Mouse (Mus musculus) embryonic fibroblast, embryonic 13.5 days (primary cell): ENCODE results near the gene Siglech. TPM values are rescaled to one million over a fixed set of nuclear protein-coding genes. Genes with fewer than 3 reads are reported as not detected.

Experiments
- H3K27ac ChIP-seq: 2 replicates; pipeline ENCODE4 v1.5.1; 2012; ENCODE audit warnings: low read length, control low read depth, inconsistent platforms; ENCODE audit not compliant: insufficient read depth
- H3K4me1 ChIP-seq: 2 replicates; pipeline ENCODE4 v1.6.1; 2011; ENCODE audit warnings: low read length; ENCODE audit not compliant: control insufficient read depth, insufficient read depth
- H3K4me3 ChIP-seq: 2 replicates; pipeline ENCODE4 v1.5.1; 2011; ENCODE audit warnings: mild to moderate bottlenecking, control low read depth, low read length; ENCODE audit not compliant: insufficient read depth
- CTCF ChIP-seq: IDR thresholded peaks from 2 replicates; pipeline ENCODE4 v1.5.1; 2011; ENCODE audit warnings: mild to moderate bottlenecking, control low read depth, low read length, moderate library complexity, borderline replicate concordance; ENCODE audit not compliant: insufficient read depth
- POLR2A ChIP-seq: IDR thresholded peaks from 2 replicates; pipeline ENCODE4 v1.6.1; 2011; ENCODE audit warnings: low read depth, mild to moderate bottlenecking, control low read depth, low read length, moderate library complexity
- polyA plus RNA-seq: library from polyadenylated mRNA; stranded (reverse); fragments of >200 nt; gene quantifications from 2 replicates; pipeline ENCODE4 v1.2.4, GENCODE M21; 2011; ENCODE audit warnings: low read depth; ENCODE audit not compliant: missing spikeins, insufficient read length

Siglech gene
- polyA plus RNA-seq, 1 experiment = not detected

DNA sequence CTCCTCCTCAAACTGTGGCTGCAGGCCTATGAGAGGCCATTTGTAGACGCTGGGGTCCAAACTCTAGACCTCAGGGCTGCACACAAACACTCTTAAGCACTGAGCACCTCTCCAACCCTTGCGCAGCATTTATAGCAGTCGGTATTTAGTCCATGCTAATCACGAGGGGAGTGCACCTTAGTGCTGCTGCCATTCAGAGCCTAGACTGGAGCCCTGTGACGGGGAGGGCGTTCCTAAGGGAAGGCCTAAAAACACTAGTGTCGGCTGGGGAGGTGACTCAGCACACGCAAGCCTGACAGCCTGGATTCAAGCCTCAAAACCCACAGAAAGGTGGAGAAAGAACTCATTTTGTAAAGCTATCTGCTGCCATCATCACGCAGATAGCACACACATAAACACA is 59.6 kb downstream of the Siglech start:
- Histone ChIP-seq H3K4me1 (no peaks in the 10 kb centered on the region), H3K27ac (no peak overlapping the region), H3K4me3 (no peak overlapping the region)
- TF ChIP-seq POLR2A = no peak
- TF ChIP-seq CTCF = no peak

Other genes with a start within 250 kb of the Siglech start
- gene Tubgcp5, start 26.0 kb downstream of the Siglech start, polyA plus RNA-seq = 20.2 and 20.6 TPM in 2 replicates
- 120 and 125 TPM in 2 replicates for gene Cyfip1, start 73.6 kb downstream of the Siglech start, polyA plus RNA-seq
- 56.6 and 61.0 TPM in 2 replicates for gene Nipa2, start 194.3 kb downstream of the Siglech start, polyA plus RNA-seq